Mouse (Mus musculus) kidney, adult 2 months (tissue): ENCODE results near the gene Itgae.

ENCODE experiments used
- CTCF ChIP-seq: fragments of 200-500 bp; conservative IDR thresholded peaks from 2 replicates; pipeline ENCODE4 v1.5.1; 2011; ENCODE audit warnings: low read depth, mild to moderate bottlenecking, control low read depth, low read length, moderate library complexity, mixed read lengths; ENCODE audit not compliant: insufficient read depth, insufficient read length
- POLR2A ChIP-seq: fragments of 200-500 bp; IDR thresholded peaks from one replicate; pipeline ENCODE4 v1.6.1; 2011; ENCODE audit warnings: low read depth, low read length, control low read depth

DNA sequence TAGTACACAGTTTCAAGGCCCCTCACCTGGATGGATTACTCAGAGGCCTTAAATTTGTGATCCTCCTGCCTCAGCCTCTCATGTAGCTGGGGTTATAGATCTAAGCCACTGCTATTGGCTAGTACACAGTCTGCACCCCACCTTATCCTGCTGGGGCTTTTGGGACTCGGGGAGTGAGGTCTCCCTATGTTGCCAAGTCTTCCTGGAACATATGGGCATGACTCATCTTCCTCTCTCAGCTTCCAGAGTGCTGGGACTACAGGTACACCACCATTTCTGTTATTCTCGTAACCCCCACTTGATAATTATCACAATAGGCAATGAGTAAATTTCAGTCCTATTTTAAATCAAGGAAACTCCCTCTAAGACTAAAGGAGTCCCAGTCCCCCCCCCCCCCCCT lies 104.1 kb downstream of the Itgae start:
- TF ChIP-seq CTCF: no peak
- TF ChIP-seq POLR2A: no peak
